Mouse (Mus musculus) heart, adult 2 months (tissue): ENCODE measurements around the gene Camk2d. TPM values are rescaled to one million over a fixed set of nuclear protein-coding genes. Genes with fewer than 3 reads are reported as not detected.

Experiments used
- DNase-seq, 2 experiments: peaks; one replicate each; pipeline ENCODE4 v3.0.0; 2021
- H3K27ac ChIP-seq: fragments of 200-600 bp; 2 replicates; pipeline ENCODE4 v1.8.1; 2022
- H3K27me3 ChIP-seq: fragments of 200-500 bp; 2 replicates; pipeline ENCODE4 v1.6.1; 2012; ENCODE audit warnings: mild to moderate bottlenecking, low read length, inconsistent platforms, mixed read lengths; ENCODE audit not compliant: control insufficient read depth, insufficient read depth
- H3K36me3 ChIP-seq: fragments of 200-500 bp; 2 replicates; pipeline ENCODE4 v1.6.1; 2012; ENCODE audit warnings: low read length, inconsistent platforms; ENCODE audit not compliant: control insufficient read depth, insufficient read depth
- H3K4me1 ChIP-seq: fragments of 200-500 bp; 2 replicates; pipeline ENCODE4 v1.6.1; 2011; ENCODE audit warnings: low read length; ENCODE audit not compliant: control insufficient read depth, insufficient read depth
- H3K4me3 ChIP-seq: fragments of 200-600 bp; 2 replicates; pipeline ENCODE4 v1.8.1; 2022
- H3K79me2 ChIP-seq: fragments of 200-500 bp; replicated peaks from 2 replicates; pipeline ENCODE4 v1.6.1; 2012; ENCODE audit warnings: mild to moderate bottlenecking, inconsistent platforms, low read length, moderate library complexity, mixed read lengths; ENCODE audit not compliant: control insufficient read depth, insufficient read depth
- H3K9ac ChIP-seq: fragments of 200-500 bp; 2 replicates; pipeline ENCODE4 v1.6.1; 2012; ENCODE audit warnings: low read depth, mild to moderate bottlenecking, control low read depth, inconsistent platforms, low read length, mixed read lengths
- CTCF ChIP-seq: fragments of 200-600 bp; IDR thresholded peaks from 2 replicates; pipeline ENCODE4 v1.8.1; 2022; ENCODE audit warnings: antibody characterized with exemption, mild to moderate bottlenecking, moderate library complexity
- EP300 ChIP-seq: fragments of 200-500 bp; IDR thresholded peaks from 2 replicates; pipeline ENCODE4 v1.6.1; 2011; ENCODE audit warnings: low read depth, low read length, control low read depth; ENCODE audit not compliant: insufficient read depth
- POLR2A ChIP-seq: fragments of 200-500 bp; IDR thresholded peaks from 2 replicates; pipeline ENCODE4 v1.6.1; 2011; ENCODE audit warnings: mild to moderate bottlenecking, low read depth, low read length, control low read depth; ENCODE audit not compliant: insufficient read depth
- WGBS: fragments of 180-500 bp; shearing (Covaris S2); methylation state at CpG from one replicate; pipeline ENCODE4 v1.1.7; 2018; 5-methylcytosine and 5-hydroxymethylcytosine counted together
- intact Hi-C: fragments of 180-260 bp; cut with DNase I; formaldehyde crosslinking; loops from one replicate; pipeline ENCODE4 v1.15.1; 2025
- polyA plus RNA-seq: library from polyadenylated mRNA; depleted of rRNA; stranded (reverse); fragments of >200 nt; gene quantifications from 2 replicates; pipeline ENCODE4 v1.2.3, GENCODE M21; 2012
- total RNA-seq, 2 experiments: library from RNA; stranded (reverse); gene quantifications; 2 replicates each; pipeline ENCODE4 v1.2.3; 2021

Camk2d gene
- total and polyA plus RNA-seq, 3 experiments, result 131 to 135 (median 133) TPM

DNA sequence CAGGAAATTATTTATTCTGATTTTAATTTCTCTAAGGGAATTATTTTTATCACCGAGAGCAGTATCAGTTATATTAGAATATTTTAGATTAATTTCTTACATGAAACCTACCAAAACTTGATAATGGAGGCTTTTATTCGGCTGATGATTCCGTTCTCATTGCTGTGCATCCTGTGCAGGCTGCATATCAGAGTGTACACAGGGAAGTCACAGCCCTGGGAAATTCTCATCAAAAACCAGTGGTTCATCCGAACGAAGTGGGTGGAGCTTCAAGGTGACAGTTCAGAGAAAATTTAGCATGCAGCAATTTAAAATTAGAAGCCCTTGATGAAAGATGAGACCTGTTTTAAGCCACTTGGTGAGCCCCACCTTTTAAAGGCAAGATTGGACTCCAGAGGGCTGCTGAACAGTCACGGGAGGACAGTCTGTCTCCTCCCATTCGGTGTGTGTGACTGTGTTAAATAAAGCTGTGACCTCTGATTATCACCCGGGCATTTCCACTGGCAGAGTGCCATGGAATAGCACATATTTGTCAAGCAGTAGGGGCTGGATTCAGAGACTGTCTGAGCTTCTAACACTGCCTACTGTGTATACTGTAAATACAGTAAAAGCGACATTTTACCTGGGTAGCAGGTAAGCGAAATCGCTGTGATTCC, 150.2 kb downstream of the Camk2d start:
- peaks cover 22% of the 10 kb centered on the region for H3K36me3 ChIP-seq
- TF ChIP-seq CTCF (no peak), EP300 (peak; percentile 97), POLR2A (no peak)
- H3K27me3 ChIP-seq, result no peaks in the 10 kb centered on the region
- no peak overlapping the region for H3K4me3 ChIP-seq
- intact Hi-C loops, result loop anchor here (2.0 kb wide), 1 partner anchor 149 kb away; the partner anchor contains the start of gene Camk2d
- H3K9ac ChIP-seq, result peak overlapping the region; percentile 57; the same call in 1 of the 2 replicates
- DNase-seq, result peak in 1 of 2 experiments; percentile 82
- H3K4me1 ChIP-seq, result peaks cover 19% of the 10 kb centered on the region
- H3K27ac ChIP-seq, result peak overlapping the region; percentile 83
- 29% methylated on average over 11 of the region's 11 CpGs for WGBS
- peaks cover 4% of the 10 kb centered on the region for H3K79me2 ChIP-seq

DNA sequence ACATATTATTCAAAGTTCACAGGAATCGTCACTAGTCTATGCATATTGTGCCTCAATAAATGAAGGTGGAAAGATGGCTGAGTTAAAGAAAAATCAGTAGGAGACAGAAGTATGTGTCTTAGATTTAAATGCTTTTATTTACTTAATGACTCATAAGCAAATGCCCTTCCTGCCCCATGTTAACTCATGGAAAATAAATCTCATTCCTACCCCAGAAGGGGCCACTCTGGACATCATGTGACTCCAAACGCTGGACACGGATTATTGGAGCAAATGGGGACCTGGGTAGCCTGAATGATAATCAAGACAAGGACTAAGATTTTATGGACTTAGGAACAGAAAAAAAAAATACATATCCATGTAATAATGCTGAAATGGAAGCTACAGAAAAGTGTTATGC, 151.5 kb downstream of the Camk2d start:
- no peak for TF ChIP-seq CTCF
- no peak for TF ChIP-seq POLR2A
- no peak for TF ChIP-seq EP300
- no peak for DNase-seq
- Histone ChIP-seq H3K27ac (no peak overlapping the region; the same call in 1 of the 2 replicates), H3K79me2 (peaks cover 7% of the 10 kb centered on the region), H3K9ac (no peak overlapping the region), H3K4me3 (no peak overlapping the region), H3K27me3 (no peaks in the 10 kb centered on the region), H3K36me3 (peaks cover 26% of the 10 kb centered on the region), H3K4me1 (peaks cover 21% of the 10 kb centered on the region)
- 62% methylated on average over 3 of the region's 3 CpGs for WGBS
- intact Hi-C loops, result loop anchor here (2.0 kb wide), 1 partner anchor 151 kb away; the partner anchor contains the start of gene Camk2d

DNA sequence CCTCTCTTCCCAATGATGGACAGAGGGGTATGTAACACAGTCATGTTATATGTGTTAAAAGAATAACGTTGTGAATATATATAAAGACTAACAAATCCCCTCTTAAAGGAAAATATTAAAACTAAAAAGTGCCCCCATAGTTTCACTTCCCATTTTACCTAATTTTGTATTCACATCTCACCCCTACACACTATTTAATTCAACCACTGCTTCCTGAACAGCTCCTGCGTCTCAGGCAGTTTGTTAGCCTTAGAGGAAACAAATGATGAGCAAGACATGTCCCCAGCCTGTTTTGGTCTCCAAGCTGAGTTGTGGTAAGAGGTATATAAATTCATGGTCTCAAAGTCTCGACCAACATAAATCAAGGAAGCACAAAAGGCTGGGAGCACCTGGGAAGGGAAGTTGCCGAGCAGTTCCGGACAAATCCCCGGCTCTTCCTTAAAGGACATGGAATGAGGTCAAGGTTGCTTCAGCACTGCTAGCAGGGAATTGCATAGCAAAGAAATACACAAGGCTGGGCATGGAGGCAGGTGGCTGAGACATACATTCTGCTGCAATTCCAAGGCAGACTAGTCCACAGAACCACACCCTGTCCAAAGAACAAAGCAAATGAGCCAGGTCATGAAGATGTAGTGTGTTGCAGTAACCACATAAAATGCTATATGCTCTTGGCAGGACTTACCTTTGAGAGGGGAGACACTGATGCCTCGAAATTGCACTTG, 155.4 kb downstream of the Camk2d start:
- no peaks in the 10 kb centered on the region for H3K27me3 ChIP-seq
- TF ChIP-seq POLR2A, result no peak
- no peak for TF ChIP-seq CTCF
- no peak for TF ChIP-seq EP300
- no peak overlapping the region for H3K27ac ChIP-seq
- 69% methylated on average over 7 of the region's 7 CpGs for WGBS
- no peak overlapping the region for H3K4me3 ChIP-seq
- peaks cover 7% of the 10 kb centered on the region for H3K79me2 ChIP-seq
- H3K4me1 ChIP-seq, result peaks cover 13% of the 10 kb centered on the region
- H3K36me3 ChIP-seq, result peaks cover 14% of the 10 kb centered on the region
- no peak overlapping the region for H3K9ac ChIP-seq
- intact Hi-C loops, result no loop called here
- no peak for DNase-seq

DNA sequence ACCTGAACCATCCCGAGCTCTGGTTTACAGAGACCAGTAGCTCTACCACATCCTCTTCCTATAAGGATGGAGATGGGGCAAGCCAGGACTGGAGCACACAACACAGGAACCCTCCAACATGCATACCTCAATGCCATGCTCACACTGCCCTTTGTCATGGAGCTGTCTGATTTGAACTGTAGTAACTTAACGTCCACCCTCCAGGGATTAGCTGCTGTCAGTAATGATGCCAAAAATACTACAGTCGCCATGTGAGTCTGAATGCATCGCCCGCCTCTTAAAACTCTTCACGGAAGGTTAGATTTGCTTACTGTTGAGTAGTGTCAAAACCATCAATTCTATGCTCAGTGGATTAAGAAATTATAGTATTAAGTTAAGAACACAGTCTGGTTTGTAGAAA, 156.9 kb downstream of the Camk2d start:
- Histone ChIP-seq H3K27me3 (no peaks in the 10 kb centered on the region), H3K79me2 (peaks cover 7% of the 10 kb centered on the region), H3K27ac (no peak overlapping the region), H3K4me3 (no peak overlapping the region), H3K36me3 (peaks cover 13% of the 10 kb centered on the region), H3K9ac (no peak overlapping the region), H3K4me1 (peaks cover 13% of the 10 kb centered on the region)
- no peak for TF ChIP-seq POLR2A
- TF ChIP-seq EP300, result no peak
- no peak for TF ChIP-seq CTCF
- intact Hi-C loops, result no loop called here
- DNase-seq, result no peak
- WGBS, result 58% methylated on average over 6 of the region's 6 CpGs

DNA sequence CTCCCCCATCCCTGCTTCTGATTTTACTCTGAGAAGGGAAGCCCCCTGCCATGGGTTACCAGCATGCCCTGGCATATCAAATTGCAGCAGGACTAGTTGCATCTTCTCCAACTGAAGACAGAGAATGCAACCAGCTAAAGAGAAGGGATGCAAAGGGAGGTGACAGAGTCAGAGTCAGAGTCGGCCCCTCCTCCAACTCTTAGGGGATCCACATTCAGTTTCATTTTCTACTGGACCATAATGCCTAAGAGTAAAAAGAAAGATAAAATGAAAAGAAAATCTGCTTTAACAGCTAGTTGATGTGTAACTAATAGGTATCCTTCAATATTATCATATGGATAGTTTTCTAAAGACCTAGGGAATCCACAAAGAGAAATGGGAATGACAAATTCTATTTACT, 162.3 kb downstream of the Camk2d start:
- Histone ChIP-seq H3K79me2 (peaks cover 3% of the 10 kb centered on the region), H3K4me1 (peaks cover 1% of the 10 kb centered on the region; the same call in 1 of the 2 replicates), H3K27ac (no peak overlapping the region), H3K36me3 (no peaks in the 10 kb centered on the region), H3K9ac (no peak overlapping the region), H3K4me3 (no peak overlapping the region), H3K27me3 (no peaks in the 10 kb centered on the region)
- no peak for DNase-seq
- intact Hi-C loops, result no loop called here
- 78% methylated on average over 1 of the region's 1 CpGs for WGBS
- no peak for TF ChIP-seq POLR2A
- TF ChIP-seq CTCF, result no peak
- TF ChIP-seq EP300, result no peak

DNA sequence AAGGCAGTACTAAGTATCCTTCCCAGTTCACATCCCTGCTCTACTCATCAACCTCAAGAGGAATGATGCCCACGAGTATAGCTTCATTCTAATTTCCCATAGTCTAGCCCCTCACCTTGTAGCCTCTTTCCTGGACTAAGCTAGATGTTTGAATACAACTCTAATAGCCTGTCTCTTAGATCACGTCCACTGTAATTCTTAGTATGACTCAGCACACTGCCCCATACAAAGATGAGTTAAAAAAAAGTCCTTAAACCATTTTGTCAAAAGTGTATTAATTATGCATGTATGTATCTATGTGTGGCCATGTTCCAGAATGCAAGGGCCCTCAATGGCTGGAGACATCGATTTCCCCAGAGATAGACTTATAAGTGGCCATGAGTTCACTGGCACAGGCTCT, 164.5 kb downstream of the Camk2d start:
- intact Hi-C loops, result no loop called here
- H3K27ac ChIP-seq, result no peak overlapping the region
- no peak for DNase-seq
- 80% methylated on average over 3 of the region's 3 CpGs for WGBS
- H3K79me2 ChIP-seq, result peaks cover 3% of the 10 kb centered on the region
- H3K4me3 ChIP-seq, result no peak overlapping the region
- TF ChIP-seq POLR2A (no peak), CTCF (no peak), EP300 (no peak)
- no peaks in the 10 kb centered on the region for H3K36me3 ChIP-seq
- peaks cover 1% of the 10 kb centered on the region; the same call in 1 of the 2 replicates for H3K4me1 ChIP-seq
- H3K9ac ChIP-seq, result no peak overlapping the region
- H3K27me3 ChIP-seq, result no peaks in the 10 kb centered on the region
